Mouse (Mus musculus) bone marrow macrophage, adult 2 months (primary cell): ENCODE data around the gene Fam102a.

ENCODE experiments used
- CTCF ChIP-seq: IDR thresholded peaks from 2 replicates; pipeline ENCODE4 v1.5.1; 2012; ENCODE audit warnings: low read depth, mild to moderate bottlenecking, low read length, moderate library complexity
- POLR2A ChIP-seq: IDR thresholded peaks from 2 replicates; pipeline ENCODE4 v1.6.1; 2012; ENCODE audit warnings: mild to moderate bottlenecking, low read depth, low read length, borderline replicate concordance

GRCm38 (mm10) chr2:32601417-32602065 is 66.4 kb downstream of the Fam102a start:
- TF ChIP-seq CTCF (peak; percentile 46), POLR2A (no peak)
